In the genomic region with DNA sequence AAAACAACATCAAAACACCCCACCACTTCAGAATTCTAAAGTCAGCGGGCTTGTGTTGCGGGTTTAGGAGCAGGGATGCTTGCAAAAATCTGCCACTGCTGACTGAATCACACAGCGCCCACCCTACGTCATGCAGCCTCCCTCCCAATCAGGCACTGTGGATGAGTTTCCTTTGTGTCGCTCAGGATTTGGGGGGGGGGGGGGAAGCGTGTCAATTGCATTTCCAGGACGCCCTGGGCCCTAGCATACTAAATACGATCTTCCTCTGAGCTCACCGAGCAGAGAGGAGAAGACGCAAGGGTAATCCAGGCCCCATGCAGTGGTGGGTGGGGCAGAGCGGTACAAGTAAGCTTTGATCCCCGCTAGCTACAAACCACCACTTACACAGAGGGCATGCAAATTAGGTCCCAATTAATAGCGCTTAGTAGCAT, we compare ENCODE assay signal across 8 mouse cellular contexts.
DNase-seq lines count a peak whose midpoint lies in the region; ATAC-seq and TF ChIP-seq lines count a peak whose summit lies in the region.

No protein-coding gene starts in this region.

- H3K4me2 ChIP-seq in kidney, embryonic 14.5 days (replicated peaks; ENCODE audit: low read depth, low read length) = peak overlapping the region; percentile 62
- peak overlapping the region; percentile 82 for H3K4me2 ChIP-seq in heart, embryonic 12.5 days
- peak overlapping the region; percentile 61 for H3K4me2 ChIP-seq in liver, postnatal 0 days (ENCODE audit: low read depth, low read length)

- H3K9me3 ChIP-seq in kidney, embryonic 14.5 days (ENCODE audit: control insufficient read depth, low read length) = no peaks in the 10 kb centered on the region
- 0 out of 2 replicates have a peak, but pooled peaks cover 2% of the 10 kb centered on the region for H3K9me3 ChIP-seq in heart, embryonic 12.5 days (replicated peaks)
- no peaks in the 10 kb centered on the region for H3K9me3 ChIP-seq in liver, postnatal 0 days (ENCODE audit: low read length)

- H3K4me3 ChIP-seq in kidney, embryonic 14.5 days (ENCODE audit: low read length) = peak overlapping the region; percentile 38
- H3K4me3 ChIP-seq in heart, embryonic 12.5 days = peak overlapping the region; percentile 48
- H3K4me3 ChIP-seq in liver, postnatal 0 days (ENCODE audit: low read depth, low read length) = 0 out of 2 replicates have a peak overlapping the region, but pooled peaks have one; percentile 13

- H3K4me1 ChIP-seq in kidney, embryonic 14.5 days (ENCODE audit: control insufficient read depth, insufficient read depth, low read length) = peaks cover 9% of the 10 kb centered on the region
- peaks cover 31% of the 10 kb centered on the region for H3K4me1 ChIP-seq in heart, embryonic 12.5 days (replicated peaks)
- peaks cover 13% of the 10 kb centered on the region; the same call in 1 of the 2 replicates for H3K4me1 ChIP-seq in liver, postnatal 0 days (ENCODE audit: insufficient read depth)

- no peak for DNase-seq in kidney, adult 9 months
- DNase-seq in embryo, embryonic 10.5 days (ENCODE audit: low spot score) = peak; percentile 87
- DNase-seq in layer of hippocampus, adult 18-20 months (ENCODE audit: low spot score in 2 of 2) = peak; percentile 29 to 73
- DNase-seq in liver, postnatal 0 days = no peak
- peak; percentile 62 for DNase-seq in right cerebral cortex, adult 18-20 months

- TF ChIP-seq CTCF in liver, postnatal 0 days (IDR thresholded peaks at IDR 0.05; ENCODE audit: low read depth) = no peak

- H3K27ac ChIP-seq in kidney, embryonic 14.5 days (ENCODE audit: low read depth, low read length) = no peak overlapping the region
- no peak overlapping the region for H3K27ac ChIP-seq in heart, embryonic 12.5 days (ENCODE audit: poor library complexity, severe bottlenecking)
- no peak overlapping the region for H3K27ac ChIP-seq in liver, postnatal 0 days (ENCODE audit: low read depth)

- peak; percentile 85 for ATAC-seq in kidney, embryonic 14.5 days (ENCODE audit: low FRiP score, low TSS enrichment)
- ATAC-seq in heart, embryonic 12.5 days (ENCODE audit: insufficient number of reproducible peaks, low FRiP score) = peak; percentile 29; the same call in 1 of the 2 replicates
- no peak for ATAC-seq in liver, postnatal 0 days
- no peak for ATAC-seq in monocyte, adult 5-6 weeks (replicated peaks; ENCODE audit: insufficient number of reproducible peaks, low FRiP score, low TSS enrichment, poor library complexity, severe bottlenecking)

- TF ChIP-seq EP300 in liver, postnatal 0 days (IDR thresholded peaks at IDR 0.05; ENCODE audit: low read depth) = no peak

- peak overlapping the region; percentile 54 for H3K9ac ChIP-seq in kidney, embryonic 14.5 days (ENCODE audit: low read depth, low read length)
- H3K9ac ChIP-seq in heart, embryonic 12.5 days = peak overlapping the region; percentile 62
- H3K9ac ChIP-seq in liver, postnatal 0 days (replicated peaks) = no peak overlapping the region

- no peaks in the 10 kb centered on the region for H3K36me3 ChIP-seq in kidney, embryonic 14.5 days (ENCODE audit: control insufficient read depth, insufficient read depth, low read length)
- H3K36me3 ChIP-seq in heart, embryonic 12.5 days = no peaks in the 10 kb centered on the region
- H3K36me3 ChIP-seq in liver, postnatal 0 days (replicated peaks; ENCODE audit: insufficient read depth, low read length) = no peaks in the 10 kb centered on the region

- 1% methylated on average over 13 of the region's 13 CpGs for WGBS in kidney, embryonic 14.5 days
- 3% methylated on average over 13 of the region's 13 CpGs for WGBS in heart, embryonic 12.5 days
- 3% methylated on average over 12 of the region's 13 CpGs for WGBS in liver, postnatal 0 days (ENCODE audit: insufficient replicate concordance)

- no peaks in the 10 kb centered on the region for H3K27me3 ChIP-seq in kidney, embryonic 14.5 days (ENCODE audit: control insufficient read depth, insufficient read depth, low read length)
- no peaks in the 10 kb centered on the region for H3K27me3 ChIP-seq in heart, embryonic 12.5 days (replicated peaks)
- no peaks in the 10 kb centered on the region for H3K27me3 ChIP-seq in liver, postnatal 0 days (ENCODE audit: insufficient read depth, low read length)

Comparison
In these comparisons a context has a peak if more than half of its experiments do, and no peak if none do; other contexts are left out.
1. ATAC-seq: peak in kidney, embryonic 14.5 days (single experiment) and heart, embryonic 12.5 days (single experiment); none in liver, postnatal 0 days (single experiment) and monocyte, adult 5-6 weeks (single experiment).
2. DNase-seq: peak in embryo, embryonic 10.5 days (single experiment), layer of hippocampus, adult 18-20 months (2 of 2) and right cerebral cortex, adult 18-20 months (single experiment); none in kidney, adult 9 months (single experiment) and liver, postnatal 0 days (single experiment).
3. Peak in every context shown above with its lines, with median percentiles within 50 percentile points of each other: H3K4me2 ChIP-seq and H3K4me3 ChIP-seq.